Mouse (Mus musculus) ES-E14 (cell line): ENCODE results near the gene Snx17.

Experiments used
- CHD2 ChIP-seq: IDR thresholded peaks from 2 replicates; pipeline ENCODE4 v1.6.1; 2014; ENCODE audit warnings: mild to moderate bottlenecking, low read depth, low read length, inconsistent platforms
- HCFC1 ChIP-seq: IDR thresholded peaks from 2 replicates; pipeline ENCODE4 v1.6.1; 2012; ENCODE audit warnings: low read length, inconsistent platforms, borderline replicate concordance; ENCODE audit not compliant: insufficient read depth
- MAFK ChIP-seq: IDR thresholded peaks from 2 replicates; pipeline ENCODE4 v1.6.1; 2014; ENCODE audit warnings: mild to moderate bottlenecking, low read depth, low read length, inconsistent platforms; ENCODE audit not compliant: insufficient read depth
- ZC3H11A ChIP-seq: IDR thresholded peaks from 2 replicates; pipeline ENCODE4 v1.6.1; 2012; ENCODE audit warnings: low read depth, mild to moderate bottlenecking, inconsistent platforms, low read length, borderline replicate concordance
- ZNF384 ChIP-seq: IDR thresholded peaks from 2 replicates; pipeline ENCODE4 v1.6.1; 2012; ENCODE audit warnings: low read depth, low read length, inconsistent platforms

GRCm38 (mm10) chr5:31153516-31154151 is 39.4 kb upstream of the Snx17 start:
- TF ChIP-seq MAFK = no peak
- no peak for TF ChIP-seq CHD2
- no peak for TF ChIP-seq ZNF384
- no peak for TF ChIP-seq HCFC1
- no peak for TF ChIP-seq ZC3H11A
